Mouse (Mus musculus): ENCODE measurements at regions not wholly inside any gene's neighbourhood (a gene's known extent, or its start where the extent isn't known, plus 50 kb on each side); places are given as distances from the start of the nearest gene placed in this dataset.

- TF ChIP-seq CTCF (conservative IDR thresholded peaks at IDR 0.05; ENCODE audit: insufficient read depth, insufficient read length, low read depth, low read length) (no peak), POLR2A (IDR thresholded peaks at IDR 0.05; ENCODE audit: low read depth, low read length) (no peak)
Observed at GRCm38 (mm10) chrX:11479696-11480339, 152.2 kb downstream of the H2al1j start.
